Mouse (Mus musculus): Measurements from ENCODE around the gene Grik4. TPM values are rescaled to one million over a fixed set of nuclear protein-coding genes. Genes with fewer than 3 reads are reported as not detected.
"Not testable (repeated sequence)": the region's sequence is repeated elsewhere in the genome, so short reads cannot be mapped to it uniquely, and the experiment has no call there.

Grik4 gene
- polyA plus RNA-seq (2015; fragmentation: Nextera tagmentation; extraction: Ambion mirVana) = 7.3 and 8.7 TPM in 2 replicates

- peaks cover 49% of the 10 kb centered on the region for H3K4me1 ChIP-seq (replicated peaks)
- H3K9me3 ChIP-seq = no peaks in the 10 kb centered on the region
- H3K36me3 ChIP-seq = no peaks in the 10 kb centered on the region
- peak; percentile 89 for ATAC-seq (ENCODE audit: low FRiP score)
- peak within 1 kb of the TSS; percentile 86 for H3K4me2 ChIP-seq
- peak within 1 kb of the TSS; percentile 96 for H3K9ac ChIP-seq
- under 1% methylated on average over 54 of the region's 68 CpGs for WGBS
- H3K4me3 ChIP-seq = peak within 1 kb of the TSS; percentile 77
- peak within 1 kb of the TSS; percentile 86 for H3K27ac ChIP-seq
- H3K27me3 ChIP-seq = peaks cover 31% of the 10 kb centered on the region
Measured at GRCm38 (mm10) chr9:42943781-42944535, at the start of gene Grik4. Grik4 (minus strand) TSS chr9:42944493.

DNA sequence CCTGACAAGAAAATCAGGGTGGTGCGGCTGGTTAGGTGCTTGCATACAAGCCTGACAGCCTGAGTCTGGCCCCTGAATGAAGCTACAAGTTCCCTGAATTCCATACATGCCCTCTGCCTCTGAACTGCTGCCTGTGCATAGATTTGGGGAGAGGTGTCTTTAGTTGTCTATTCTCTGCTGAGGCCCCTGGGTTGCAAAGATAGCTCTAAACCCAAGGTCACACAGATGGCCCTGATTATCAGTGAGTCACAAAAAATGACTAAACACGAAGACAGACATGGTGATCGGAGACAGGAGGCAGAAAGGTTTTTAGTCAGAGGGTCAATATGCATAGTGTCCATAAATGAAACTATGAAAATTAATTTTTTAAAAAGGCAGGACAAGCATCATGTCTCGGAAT lies 49.4 kb upstream of the Grik4 start:
- Histone ChIP-seq H3K4me3 (no peak overlapping the region), H3K4me2 (no peak overlapping the region), H3K4me1 (replicated peaks) (no peaks in the 10 kb centered on the region), H3K9ac (no peak overlapping the region), H3K36me3 (peaks cover 79% of the 10 kb centered on the region), H3K27me3 (no peaks in the 10 kb centered on the region), H3K27ac (no peak overlapping the region), H3K9me3 (no peaks in the 10 kb centered on the region)
- WGBS = 93% methylated on average over 4 of the region's 4 CpGs
- ATAC-seq (ENCODE audit: low FRiP score) = no peak

DNA sequence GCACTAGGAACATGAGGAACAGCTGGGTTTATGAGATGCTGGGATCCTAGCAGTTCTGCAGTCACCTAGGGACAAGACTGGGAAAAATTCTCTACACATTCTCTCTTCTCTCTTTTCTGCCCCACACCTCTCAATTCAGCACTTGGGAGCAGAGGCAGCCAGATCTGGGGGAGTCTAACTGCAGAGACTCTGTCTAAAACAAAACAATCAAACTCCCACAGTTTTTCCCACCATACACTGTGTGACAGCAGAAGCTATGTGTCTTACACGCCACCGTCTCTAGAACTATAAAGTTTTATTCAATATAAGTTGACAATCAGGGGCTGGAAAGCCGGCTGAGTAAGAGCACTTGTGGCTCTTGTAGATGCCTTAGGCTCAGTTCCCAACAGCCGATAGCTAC lies 43.7 kb upstream of the Grik4 start:
- H3K27me3 ChIP-seq = no peaks in the 10 kb centered on the region
- H3K9ac ChIP-seq = no peak overlapping the region
- no peak overlapping the region for H3K27ac ChIP-seq
- ATAC-seq (ENCODE audit: low FRiP score) = no peak
- WGBS = 95% methylated on average over 4 of the region's 4 CpGs
- H3K4me3 ChIP-seq = no peak overlapping the region
- H3K9me3 ChIP-seq = no peaks in the 10 kb centered on the region
- no peaks in the 10 kb centered on the region for H3K4me1 ChIP-seq (replicated peaks)
- peaks cover 75% of the 10 kb centered on the region for H3K36me3 ChIP-seq
- H3K4me2 ChIP-seq = no peak overlapping the region

DNA sequence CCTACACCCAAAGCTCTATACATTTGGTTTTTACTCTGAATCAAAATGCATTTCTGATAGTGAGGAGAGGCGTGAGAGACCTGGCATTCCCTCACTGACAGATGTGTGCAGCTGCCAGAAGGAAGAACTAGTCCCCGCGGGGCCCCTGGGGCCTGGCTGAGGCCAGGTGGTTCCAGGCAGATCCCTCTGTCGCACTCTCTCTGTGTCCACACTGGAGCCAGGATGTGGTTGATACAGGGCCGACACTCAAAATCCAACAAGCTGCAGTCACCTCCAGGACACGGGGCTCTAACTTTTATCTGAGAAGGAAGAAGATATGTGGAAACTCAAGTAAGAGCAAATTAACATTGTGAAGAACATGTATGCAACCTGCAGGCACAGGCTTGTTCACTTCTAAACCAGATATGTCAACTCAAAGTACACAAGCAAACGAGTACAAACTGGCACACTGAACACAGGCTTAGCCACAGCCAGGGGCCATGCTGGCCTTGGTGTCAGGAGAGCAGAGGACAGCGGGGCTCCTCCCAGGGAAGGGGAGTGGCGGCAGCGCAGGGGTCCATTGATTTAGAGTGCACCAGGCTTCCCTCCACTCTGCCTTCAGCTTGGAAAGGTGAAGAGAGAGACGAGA lies 24.7 kb upstream of the Grik4 start:
- no peak overlapping the region for H3K9ac ChIP-seq
- H3K27me3 ChIP-seq = no peaks in the 10 kb centered on the region
- no peaks in the 10 kb centered on the region for H3K9me3 ChIP-seq
- no peak overlapping the region for H3K4me3 ChIP-seq
- H3K4me2 ChIP-seq = no peak overlapping the region
- no peak overlapping the region for H3K27ac ChIP-seq
- peaks cover 77% of the 10 kb centered on the region for H3K36me3 ChIP-seq
- no peaks in the 10 kb centered on the region for H3K4me1 ChIP-seq (replicated peaks)
- WGBS = 74% methylated on average over 11 of the region's 11 CpGs
- ATAC-seq (ENCODE audit: low FRiP score) = no peak

DNA sequence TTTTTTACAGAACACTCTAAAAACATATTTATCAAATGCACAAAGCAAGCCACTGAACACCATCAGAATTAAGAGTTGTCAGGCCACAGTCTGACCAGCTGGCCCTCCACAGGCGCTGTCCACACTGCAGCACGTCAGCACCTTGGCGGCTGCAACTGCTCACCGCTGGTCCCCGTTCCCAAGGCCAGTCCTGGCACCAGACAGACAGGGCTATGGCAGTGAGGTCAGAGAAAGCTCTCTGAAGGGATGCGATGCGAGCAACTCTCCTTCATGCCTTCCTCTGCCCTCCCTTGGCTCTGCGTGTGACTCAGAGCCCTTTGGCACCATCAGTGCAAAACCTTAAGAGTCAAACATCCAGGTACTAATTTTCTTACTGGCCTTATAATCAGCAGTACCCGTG lies 23.4 kb upstream of the Grik4 start:
- WGBS = 89% methylated on average over 9 of the region's 9 CpGs
- no peak overlapping the region for H3K27ac ChIP-seq
- H3K9ac ChIP-seq = no peak overlapping the region
- H3K27me3 ChIP-seq = no peaks in the 10 kb centered on the region
- peaks cover 1% of the 10 kb centered on the region; the same call in 1 of the 2 replicates for H3K4me1 ChIP-seq (replicated peaks)
- no peak overlapping the region for H3K4me2 ChIP-seq
- no peaks in the 10 kb centered on the region for H3K9me3 ChIP-seq
- H3K36me3 ChIP-seq = peaks cover 65% of the 10 kb centered on the region
- H3K4me3 ChIP-seq = no peak overlapping the region
- ATAC-seq (ENCODE audit: low FRiP score) = no peak

- WGBS = 85% methylated on average over 3 of the region's 3 CpGs
- H3K9ac ChIP-seq; H3K4me3 ChIP-seq; H3K27ac ChIP-seq; H3K27me3 ChIP-seq; H3K4me1 ChIP-seq (replicated peaks); ATAC-seq (ENCODE audit: low FRiP score); H3K4me2 ChIP-seq; H3K9me3 ChIP-seq: not testable (repeated sequence)
- H3K36me3 ChIP-seq = peaks cover 36% of the 10 kb centered on the region
Measured at GRCm38 (mm10) chr9:42964809-42965208, 20.5 kb upstream of the Grik4 start.

DNA sequence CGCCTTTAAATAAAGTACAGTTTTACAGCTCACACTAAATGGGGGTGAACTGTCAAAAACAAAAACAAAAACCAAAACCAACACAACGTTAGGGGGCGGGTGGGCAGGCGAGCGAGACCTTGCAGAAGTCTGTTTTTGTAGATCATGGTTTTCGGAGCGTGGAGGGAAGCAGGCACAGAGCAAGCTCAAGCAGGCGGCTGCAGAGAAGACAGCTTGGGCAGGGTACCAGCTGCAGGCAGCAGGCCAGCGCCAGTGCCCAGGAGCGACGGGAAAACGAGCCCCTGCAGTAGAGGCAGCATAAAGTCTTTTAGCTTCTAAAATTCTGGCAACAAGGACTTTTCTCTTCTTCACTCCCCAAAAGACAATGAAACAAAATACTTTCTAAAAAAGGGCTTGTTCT lies 20.1 kb upstream of the Grik4 start:
- H3K36me3 ChIP-seq = peaks cover 32% of the 10 kb centered on the region
- no peak overlapping the region for H3K4me3 ChIP-seq
- no peaks in the 10 kb centered on the region for H3K27me3 ChIP-seq
- WGBS = 88% methylated on average over 12 of the region's 12 CpGs
- no peaks in the 10 kb centered on the region for H3K9me3 ChIP-seq
- no peak overlapping the region for H3K4me2 ChIP-seq
- no peak for ATAC-seq (ENCODE audit: low FRiP score)
- peaks cover 4% of the 10 kb centered on the region; the same call in 1 of the 2 replicates for H3K4me1 ChIP-seq (replicated peaks)
- no peak overlapping the region for H3K9ac ChIP-seq
- no peak overlapping the region; the same call in 1 of the 2 replicates for H3K27ac ChIP-seq

DNA sequence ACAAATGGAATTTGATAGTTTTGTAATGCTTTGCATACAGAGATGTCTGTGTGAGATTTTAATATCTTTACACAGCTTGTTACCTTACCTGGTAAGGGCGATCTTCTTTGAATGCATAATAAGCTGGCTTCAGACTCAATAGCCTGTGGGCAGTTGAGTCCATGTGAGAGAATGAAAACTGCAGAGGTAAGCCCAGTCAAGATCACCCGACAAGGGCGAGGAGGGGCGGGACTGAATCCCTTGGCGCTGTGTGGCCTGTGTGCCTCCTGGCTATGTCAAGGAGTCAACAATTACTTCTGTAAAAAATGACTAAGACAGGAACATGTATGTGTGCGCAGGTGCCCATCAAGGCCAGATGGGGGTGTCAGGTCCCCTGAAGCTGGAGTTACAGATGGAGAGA lies 18.2 kb upstream of the Grik4 start:
- WGBS = 90% methylated on average over 6 of the region's 6 CpGs
- no peaks in the 10 kb centered on the region for H3K27me3 ChIP-seq
- H3K4me1 ChIP-seq (replicated peaks) = peaks cover 14% of the 10 kb centered on the region
- H3K27ac ChIP-seq = 0 out of 2 replicates have a peak overlapping the region, but pooled peaks have one; percentile 23
- no peak overlapping the region for H3K4me3 ChIP-seq
- no peak for ATAC-seq (ENCODE audit: low FRiP score)
- no peak overlapping the region for H3K9ac ChIP-seq
- no peak overlapping the region for H3K4me2 ChIP-seq
- H3K9me3 ChIP-seq = no peaks in the 10 kb centered on the region
- peaks cover 15% of the 10 kb centered on the region for H3K36me3 ChIP-seq

DNA sequence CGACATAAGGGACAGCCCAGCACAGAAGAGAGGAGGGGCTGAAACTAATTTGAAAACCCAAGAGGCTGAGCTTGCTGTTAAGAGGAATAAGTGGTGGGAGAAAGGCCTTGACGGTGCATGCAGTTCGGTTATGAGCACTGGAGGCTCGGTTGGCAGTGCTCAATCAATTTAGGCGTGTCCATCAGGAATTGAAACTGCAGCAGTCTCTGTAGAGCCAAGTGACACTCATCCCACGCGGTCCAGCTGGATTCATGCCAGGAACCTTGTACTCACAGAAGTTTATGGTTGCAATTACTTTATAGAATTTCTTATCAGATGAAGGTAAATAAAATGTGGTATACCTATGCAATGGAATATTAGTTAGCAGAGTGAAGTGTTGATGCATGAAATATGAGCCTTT lies 14.1 kb upstream of the Grik4 start:
- peaks cover 24% of the 10 kb centered on the region for H3K4me1 ChIP-seq (replicated peaks)
- no peaks in the 10 kb centered on the region; the same call in 1 of the 2 replicates for H3K36me3 ChIP-seq
- 61% methylated on average over 7 of the region's 7 CpGs for WGBS
- no peak for ATAC-seq (ENCODE audit: low FRiP score)
- no peak overlapping the region for H3K27ac ChIP-seq
- no peak overlapping the region for H3K9ac ChIP-seq
- H3K4me2 ChIP-seq = no peak overlapping the region
- no peak overlapping the region for H3K4me3 ChIP-seq
- no peaks in the 10 kb centered on the region for H3K9me3 ChIP-seq
- no peaks in the 10 kb centered on the region for H3K27me3 ChIP-seq

GRCm38 (mm10) chr9:42948381-42948780 lies 4.1 kb upstream of the Grik4 start:
- Histone ChIP-seq H3K9me3 (no peaks in the 10 kb centered on the region), H3K36me3 (no peaks in the 10 kb centered on the region), H3K27ac (no peak overlapping the region), H3K27me3 (peaks cover 16% of the 10 kb centered on the region), H3K4me2 (no peak overlapping the region), H3K4me3 (no peak overlapping the region), H3K4me1 (replicated peaks) (peaks cover 13% of the 10 kb centered on the region), H3K9ac (no peak overlapping the region)
- no peak for ATAC-seq (ENCODE audit: low FRiP score)
- 69% methylated on average over 1 of the region's 1 CpGs for WGBS

- Histone ChIP-seq H3K27ac (no peak overlapping the region), H3K9ac (no peak overlapping the region), H3K36me3 (no peaks in the 10 kb centered on the region), H3K27me3 (peaks cover 27% of the 10 kb centered on the region), H3K4me3 (no peak overlapping the region), H3K9me3 (no peaks in the 10 kb centered on the region), H3K4me2 (no peak overlapping the region), H3K4me1 (replicated peaks) (peaks cover 42% of the 10 kb centered on the region)
- no peak for ATAC-seq (ENCODE audit: low FRiP score)
- WGBS = 74% methylated on average over 7 of the region's 7 CpGs
Measured at GRCm38 (mm10) chr9:42945174-42945573, 881 bp upstream of the Grik4 start.

DNA sequence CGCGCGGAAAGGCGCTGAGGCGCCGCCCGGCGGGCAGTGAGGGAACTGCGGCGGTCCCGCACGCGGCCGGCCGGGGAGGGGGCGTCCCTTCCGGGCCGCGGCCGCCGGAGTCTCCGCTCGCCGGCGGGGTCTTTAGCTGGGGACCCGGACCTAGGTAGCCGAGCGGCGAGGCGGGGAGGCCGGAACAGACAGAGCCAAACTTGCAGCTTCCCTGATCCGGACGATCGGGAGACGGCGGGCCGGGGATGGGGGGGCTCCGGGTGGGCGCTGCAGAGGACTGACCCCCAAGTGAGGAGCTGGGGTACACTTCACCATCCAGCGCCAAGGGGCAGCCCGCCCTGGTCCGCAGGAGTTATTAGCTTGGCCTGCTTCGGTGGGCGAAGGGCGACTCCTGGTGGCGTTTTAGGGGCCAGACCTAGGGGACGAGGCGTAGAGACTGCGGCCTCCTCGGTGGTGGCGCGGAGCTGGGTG lies 278 bp upstream of the Grik4 start:
- ATAC-seq (ENCODE audit: low FRiP score) = peak; percentile 93
- Histone ChIP-seq H3K9me3 (no peaks in the 10 kb centered on the region), H3K4me3 (peak overlapping the region; percentile 77), H3K4me1 (replicated peaks) (peaks cover 45% of the 10 kb centered on the region), H3K4me2 (peak overlapping the region; percentile 86), H3K27me3 (peaks cover 29% of the 10 kb centered on the region), H3K27ac (peak overlapping the region; percentile 86), H3K36me3 (no peaks in the 10 kb centered on the region), H3K9ac (peak overlapping the region; percentile 96)
- WGBS = under 1% methylated on average over 50 of the region's 52 CpGs
